Mouse (Mus musculus) embryonic facial prominence, embryonic 12.5 days (tissue): ENCODE data around the gene Cldn20. TPM values are rescaled to one million over a fixed set of nuclear protein-coding genes. Genes with fewer than 3 reads are reported as not detected.
A peak's percentile ranks its signal among the peaks of the same experiment; 100 is the strongest.

Source experiments
- ATAC-seq: fragments of 200-750 bp; cut with Nextera tagmentation; 2 replicates; pipeline ENCODE4 v1.8.0; 2017; ENCODE audit not compliant: insufficient number of reproducible peaks, insufficient read depth, low FRiP score, low TSS enrichment
- H3K27ac ChIP-seq: fragments of 300-500 bp; sonication (generic); 2 replicates; pipeline ENCODE4 v1.5.1; 2016; ENCODE audit warnings: mild to moderate bottlenecking
- H3K27me3 ChIP-seq: fragments of 300-500 bp; sonication (generic); 2 replicates; pipeline ENCODE4 v1.6.1; 2016; ENCODE audit warnings: mild to moderate bottlenecking, moderate library complexity
- H3K36me3 ChIP-seq: fragments of 300-500 bp; sonication (generic); 2 replicates; pipeline ENCODE4 v1.6.1; 2016; ENCODE audit warnings: mild to moderate bottlenecking
- H3K4me1 ChIP-seq: fragments of 300-500 bp; sonication (generic); 2 replicates; pipeline ENCODE4 v1.6.1; 2016
- H3K4me2 ChIP-seq: fragments of 300-500 bp; sonication (generic); replicated peaks from 2 replicates; pipeline ENCODE4 v1.6.1; 2016; ENCODE audit warnings: mild to moderate bottlenecking, moderate library complexity
- H3K4me3 ChIP-seq: fragments of 300-500 bp; sonication (generic); 2 replicates; pipeline ENCODE4 v1.5.1; 2016; ENCODE audit warnings: mild to moderate bottlenecking
- H3K9ac ChIP-seq: fragments of 300-500 bp; sonication (generic); 2 replicates; pipeline ENCODE4 v1.6.1; 2016; ENCODE audit warnings: mild to moderate bottlenecking, moderate library complexity
- H3K9me3 ChIP-seq: fragments of 300-500 bp; sonication (generic); 2 replicates; pipeline ENCODE4 v1.6.1; 2016; ENCODE audit warnings: mild to moderate bottlenecking, moderate library complexity
- WGBS: fragments of 180-500 bp; shearing (Covaris S2); methylation state at CpG from one replicate; pipeline ENCODE4 v1.1.7; 2016; 5-methylcytosine and 5-hydroxymethylcytosine counted together
- polyA plus RNA-seq: library from polyadenylated mRNA; unstranded; fragments of >200 nt; fragmentation: Nextera tagmentation; extraction: Ambion mirVana; gene quantifications from 2 replicates; pipeline ENCODE4 v1.2.1, GENCODE M21; 2016

Cldn20 gene
- polyA plus RNA-seq, 1 experiment from 2014 or later = 0.35 TPM

GRCm38 (mm10) chr17:3531641-3532040 lies 713 bp upstream of the Cldn20 start:
- Histone ChIP-seq H3K4me1 (no peaks in the 10 kb centered on the region), H3K27me3 (no peaks in the 10 kb centered on the region), H3K9ac (no peak overlapping the region), H3K27ac (no peak overlapping the region), H3K9me3 (no peaks in the 10 kb centered on the region), H3K36me3 (no peaks in the 10 kb centered on the region), H3K4me3 (no peak overlapping the region), H3K4me2 (no peak overlapping the region)
- ATAC-seq = no peak
- WGBS = 78% methylated on average over 1 of the region's 1 CpGs

- Histone ChIP-seq H3K36me3 (no peaks in the 10 kb centered on the region), H3K27me3 (no peaks in the 10 kb centered on the region), H3K9me3 (no peaks in the 10 kb centered on the region), H3K4me1 (no peaks in the 10 kb centered on the region), H3K9ac (no peak overlapping the region), H3K27ac (no peak overlapping the region), H3K4me2 (no peak overlapping the region), H3K4me3 (no peak overlapping the region)
- WGBS = 21% methylated on average over 1 of the region's 1 CpGs
- no peak for ATAC-seq
Measured at GRCm38 (mm10) chr17:3533425-3533824, 1.1 kb downstream of the Cldn20 start.

- H3K4me2 ChIP-seq = no peak overlapping the region
- H3K36me3 ChIP-seq = peaks cover 13% of the 10 kb centered on the region; the same call in 1 of the 2 replicates
- no peaks in the 10 kb centered on the region for H3K9me3 ChIP-seq
- no peak for ATAC-seq
- H3K4me1 ChIP-seq = no peaks in the 10 kb centered on the region
- no peaks in the 10 kb centered on the region for H3K27me3 ChIP-seq
- no peak overlapping the region for H3K9ac ChIP-seq
- 96% methylated on average over 2 of the region's 2 CpGs for WGBS
- no peak overlapping the region for H3K4me3 ChIP-seq
- no peak overlapping the region for H3K27ac ChIP-seq
Measured at GRCm38 (mm10) chr17:3540304-3540703, 8.0 kb downstream of the Cldn20 start.

GRCm38 (mm10) chr17:3541033-3541432 lies 8.7 kb downstream of the Cldn20 start:
- Histone ChIP-seq H3K27ac (no peak overlapping the region), H3K4me1 (no peaks in the 10 kb centered on the region), H3K36me3 (peaks cover 13% of the 10 kb centered on the region; the same call in 1 of the 2 replicates), H3K9ac (no peak overlapping the region), H3K9me3 (no peaks in the 10 kb centered on the region), H3K4me3 (no peak overlapping the region), H3K27me3 (no peaks in the 10 kb centered on the region), H3K4me2 (no peak overlapping the region)
- WGBS = 91% methylated on average over 5 of the region's 5 CpGs
- no peak for ATAC-seq

- H3K9ac ChIP-seq = no peak overlapping the region
- H3K36me3 ChIP-seq = 0 out of 2 replicates have a peak, but pooled peaks cover 5% of the 10 kb centered on the region
- H3K4me1 ChIP-seq = no peaks in the 10 kb centered on the region
- ATAC-seq = no peak
- H3K4me2 ChIP-seq = no peak overlapping the region
- H3K27ac ChIP-seq = no peak overlapping the region
- 64% methylated on average over 7 of the region's 7 CpGs for WGBS
- no peaks in the 10 kb centered on the region for H3K9me3 ChIP-seq
- H3K4me3 ChIP-seq = no peak overlapping the region
- H3K27me3 ChIP-seq = no peaks in the 10 kb centered on the region
Measured at GRCm38 (mm10) chr17:3547725-3548124, 15.4 kb downstream of the Cldn20 start.

GRCm38 (mm10) chr17:3556251-3556650 lies 23.9 kb downstream of the Cldn20 start:
- H3K9ac ChIP-seq = no peak overlapping the region
- no peak overlapping the region for H3K4me2 ChIP-seq
- H3K4me3 ChIP-seq = no peak overlapping the region
- no peaks in the 10 kb centered on the region; the same call in 1 of the 2 replicates for H3K4me1 ChIP-seq
- ATAC-seq = no peak
- WGBS = 43% methylated on average over 1 of the region's 1 CpGs
- no peaks in the 10 kb centered on the region for H3K36me3 ChIP-seq
- H3K27ac ChIP-seq = no peak overlapping the region
- no peaks in the 10 kb centered on the region for H3K9me3 ChIP-seq
- H3K27me3 ChIP-seq = no peaks in the 10 kb centered on the region

GRCm38 (mm10) chr17:3557331-3558311 lies 25.3 kb downstream of the Cldn20 start, which contains the start of gene Tfb1m:
Tfb1m (minus strand) TSS chr17:3557781.
- 1% methylated on average over 60 of the region's 60 CpGs for WGBS
- peak within 1 kb of the TSS; percentile 85 for H3K27ac ChIP-seq
- H3K27me3 ChIP-seq = no peaks in the 10 kb centered on the region
- H3K36me3 ChIP-seq = no peaks in the 10 kb centered on the region
- peak within 1 kb of the TSS; percentile 50 for H3K4me2 ChIP-seq
- peak within 1 kb of the TSS; percentile 15; the same call in 1 of the 2 replicates for H3K9ac ChIP-seq
- no peaks in the 10 kb centered on the region; the same call in 1 of the 2 replicates for H3K4me1 ChIP-seq
- peak; percentile 100 for ATAC-seq
- no peaks in the 10 kb centered on the region for H3K9me3 ChIP-seq
- H3K4me3 ChIP-seq = peak within 1 kb of the TSS; percentile 49

- ATAC-seq = no peak
- Histone ChIP-seq H3K36me3 (no peaks in the 10 kb centered on the region), H3K4me1 (no peaks in the 10 kb centered on the region; the same call in 1 of the 2 replicates), H3K27ac (peak overlapping the region; percentile 79), H3K4me2 (peak overlapping the region; percentile 42), H3K9me3 (no peaks in the 10 kb centered on the region), H3K27me3 (no peaks in the 10 kb centered on the region), H3K4me3 (peak overlapping the region; percentile 49), H3K9ac (no peak overlapping the region)
- WGBS = 82% methylated on average over 9 of the region's 9 CpGs
Measured at GRCm38 (mm10) chr17:3558356-3558870, 26.1 kb downstream of the Cldn20 start.

- ATAC-seq = no peak
- WGBS = 65% methylated on average over 3 of the region's 3 CpGs
- Histone ChIP-seq H3K27ac (no peak overlapping the region), H3K36me3 (no peaks in the 10 kb centered on the region), H3K4me3 (no peak overlapping the region), H3K4me1 (no peaks in the 10 kb centered on the region; the same call in 1 of the 2 replicates), H3K4me2 (no peak overlapping the region), H3K9ac (no peak overlapping the region), H3K27me3 (no peaks in the 10 kb centered on the region), H3K9me3 (no peaks in the 10 kb centered on the region)
Measured at GRCm38 (mm10) chr17:3560534-3560933, 28.2 kb downstream of the Cldn20 start.

- 61% methylated on average over 8 of the region's 8 CpGs for WGBS
- no peak overlapping the region for H3K27ac ChIP-seq
- H3K4me3 ChIP-seq = no peak overlapping the region
- no peaks in the 10 kb centered on the region for H3K9me3 ChIP-seq
- ATAC-seq = no peak
- no peaks in the 10 kb centered on the region for H3K4me1 ChIP-seq
- no peaks in the 10 kb centered on the region for H3K36me3 ChIP-seq
- H3K4me2 ChIP-seq = no peak overlapping the region
- H3K9ac ChIP-seq = no peak overlapping the region
- no peaks in the 10 kb centered on the region for H3K27me3 ChIP-seq
Measured at GRCm38 (mm10) chr17:3562405-3562804, 30.1 kb downstream of the Cldn20 start.

GRCm38 (mm10) chr17:3570876-3571275 lies 38.5 kb downstream of the Cldn20 start:
- Histone ChIP-seq H3K27me3 (no peaks in the 10 kb centered on the region), H3K27ac (no peak overlapping the region), H3K4me2 (peak overlapping the region; percentile 10; the same call in 1 of the 2 replicates), H3K4me1 (no peaks in the 10 kb centered on the region), H3K4me3 (no peak overlapping the region), H3K36me3 (no peaks in the 10 kb centered on the region), H3K9ac (no peak overlapping the region), H3K9me3 (no peaks in the 10 kb centered on the region)
- no peak for ATAC-seq
- WGBS = 6% methylated on average over 12 of the region's 12 CpGs
